Mouse (Mus musculus) spleen, adult 2 months (tissue): ENCODE data around the gene Shkbp1. TPM values are rescaled to one million over a fixed set of nuclear protein-coding genes. Genes with fewer than 3 reads are reported as not detected.

ENCODE experiments used
- DNase-seq, 2 experiments: peaks; one replicate each; pipeline versions ENCODE4 v3.0.0 to v3.0.0-alpha.2; 2012 to 2021; ENCODE audit warnings: low spot score in 2 of 2, low read depth in 1 of 2
- H3K27ac ChIP-seq: fragments of 200-500 bp; 2 replicates; pipeline ENCODE4 v1.5.1; 2012; ENCODE audit warnings: low read length, inconsistent platforms; ENCODE audit not compliant: insufficient read depth
- H3K27me3 ChIP-seq: fragments of 200-500 bp; 2 replicates; pipeline ENCODE4 v1.6.1; 2012; ENCODE audit warnings: mild to moderate bottlenecking, moderate library complexity, low read length, inconsistent platforms; ENCODE audit not compliant: control insufficient read depth, insufficient read depth
- H3K36me3 ChIP-seq: fragments of 200-500 bp; 2 replicates; pipeline ENCODE4 v1.6.1; 2012; ENCODE audit warnings: mild to moderate bottlenecking, low read length, inconsistent platforms; ENCODE audit not compliant: control insufficient read depth, insufficient read depth
- H3K4me1 ChIP-seq: fragments of 200-500 bp; 2 replicates; pipeline ENCODE4 v1.6.1; 2011; ENCODE audit warnings: inconsistent platforms; ENCODE audit not compliant: control insufficient read depth, insufficient read depth, insufficient read length
- H3K4me3 ChIP-seq: fragments of 200-500 bp; 2 replicates; pipeline ENCODE4 v1.5.1; 2011; ENCODE audit warnings: mild to moderate bottlenecking, inconsistent platforms; ENCODE audit not compliant: insufficient read depth, insufficient read length; ENCODE audit errors: extremely low read depth
- CTCF ChIP-seq: fragments of 200-500 bp; IDR thresholded peaks from 2 replicates; pipeline ENCODE4 v1.5.1; 2011; ENCODE audit warnings: mild to moderate bottlenecking, inconsistent platforms; ENCODE audit not compliant: insufficient read depth, insufficient read length, insufficient replicate concordance; ENCODE audit errors: extremely low read depth
- POLR2A ChIP-seq: fragments of 200-500 bp; IDR thresholded peaks from 2 replicates; pipeline ENCODE4 v1.6.1; 2011; ENCODE audit warnings: low read depth, low read length, inconsistent platforms
- WGBS: fragments of 180-500 bp; shearing (Covaris S2); methylation state at CpG from one replicate; pipeline ENCODE4 v1.1.7; 2018; 5-methylcytosine and 5-hydroxymethylcytosine counted together
- polyA plus RNA-seq: library from polyadenylated mRNA; depleted of rRNA; stranded (reverse); fragments of >200 nt; gene quantifications from 2 replicates; pipeline ENCODE4 v1.2.3, GENCODE M21; 2012

Gene Shkbp1
- polyA plus RNA-seq, 1 experiment: 130 TPM

DNA sequence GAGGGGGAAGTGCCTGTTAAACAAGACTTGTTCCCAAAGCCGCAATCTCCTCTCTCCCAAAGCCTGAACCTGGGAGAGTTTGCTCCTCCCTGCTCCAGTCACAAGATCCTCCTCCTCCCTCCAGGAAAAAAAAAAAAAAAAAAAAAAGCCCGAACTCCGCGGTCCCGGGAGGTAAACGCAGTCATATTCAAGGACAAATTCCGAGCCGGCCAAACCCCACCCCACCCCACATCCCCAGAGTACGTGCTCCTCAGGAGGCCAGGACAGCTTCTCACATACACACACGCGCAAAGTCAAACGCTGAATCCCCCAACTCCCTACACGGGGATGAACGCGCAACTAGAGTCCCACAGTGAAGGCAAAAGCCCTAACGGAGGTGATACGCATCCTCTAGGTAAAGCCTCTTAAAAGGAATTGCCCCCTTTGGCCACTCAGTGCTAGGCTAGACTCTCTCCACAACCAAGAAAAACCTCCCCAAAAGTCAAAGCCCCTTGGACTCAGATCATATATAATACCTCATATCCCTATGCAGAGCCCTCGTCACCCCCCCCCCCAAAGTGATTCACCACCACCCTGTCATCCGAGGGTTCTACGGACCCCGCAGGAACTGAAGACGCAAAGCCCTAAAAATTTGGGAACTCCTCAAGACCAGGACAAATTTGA lies 39.8 kb upstream of the Shkbp1 start:
- Histone ChIP-seq H3K36me3 (no peaks in the 10 kb centered on the region), H3K4me1 (no peaks in the 10 kb centered on the region), H3K27me3 (peaks cover 9% of the 10 kb centered on the region), H3K27ac (no peak overlapping the region), H3K4me3 (no peak overlapping the region)
- TF ChIP-seq CTCF (no peak), POLR2A (no peak)
- no peak for DNase-seq
- WGBS: 9% methylated on average over 22 of the region's 22 CpGs

- TF ChIP-seq POLR2A (no peak), CTCF (no peak)
- Histone ChIP-seq H3K4me1 (no peaks in the 10 kb centered on the region), H3K4me3 (no peak overlapping the region), H3K27me3 (peaks cover 6% of the 10 kb centered on the region), H3K27ac (no peak overlapping the region), H3K36me3 (no peaks in the 10 kb centered on the region)
- WGBS: 41% methylated on average over 16 of the region's 16 CpGs
- no peak for DNase-seq
These were observed 35.6 kb upstream of the Shkbp1 start for GRCm38 (mm10) chr7:27391416-27391815.

GRCm38 (mm10) chr7:27389213-27389612 lies 33.4 kb upstream of the Shkbp1 start:
- no peak for DNase-seq
- Histone ChIP-seq H3K27ac (no peak overlapping the region), H3K4me3 (no peak overlapping the region), H3K27me3 (0 out of 2 replicates have a peak, but pooled peaks cover under 1% of the 10 kb centered on the region), H3K36me3 (no peaks in the 10 kb centered on the region), H3K4me1 (no peaks in the 10 kb centered on the region)
- 55% methylated on average over 6 of the region's 6 CpGs for WGBS
- no peak for TF ChIP-seq CTCF
- TF ChIP-seq POLR2A: no peak

GRCm38 (mm10) chr7:27384731-27385130 lies 28.9 kb upstream of the Shkbp1 start:
- DNase-seq: peak in 1 of 2 experiments; percentile 66
- 41% methylated on average over 4 of the region's 4 CpGs for WGBS
- H3K4me3 ChIP-seq: no peak overlapping the region
- H3K27ac ChIP-seq: no peak overlapping the region
- TF ChIP-seq POLR2A: no peak
- TF ChIP-seq CTCF: peak; percentile 84; the same call in 1 of the 2 replicates
- H3K36me3 ChIP-seq: no peaks in the 10 kb centered on the region
- H3K4me1 ChIP-seq: no peaks in the 10 kb centered on the region
- no peaks in the 10 kb centered on the region for H3K27me3 ChIP-seq

DNA sequence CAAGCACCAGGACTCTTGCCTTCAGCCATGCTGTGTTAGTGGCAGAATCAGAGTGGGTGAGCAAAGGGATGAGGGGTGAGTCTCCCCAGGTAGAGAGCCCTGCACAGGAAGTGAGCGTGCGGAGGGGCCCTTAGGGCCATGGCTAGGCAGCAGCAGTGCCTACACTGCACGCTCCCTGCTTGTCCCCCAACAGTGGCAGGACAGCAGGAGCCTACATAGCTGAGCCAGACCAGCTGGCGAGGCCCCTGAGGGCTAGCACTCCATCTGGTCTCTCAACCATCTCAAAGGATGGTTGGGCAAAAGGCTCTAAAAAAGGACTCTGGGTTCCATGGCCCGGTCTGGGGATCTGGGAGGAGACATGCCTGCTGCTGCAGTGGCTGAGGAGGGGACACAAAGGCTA lies 28.3 kb upstream of the Shkbp1 start:
- no peaks in the 10 kb centered on the region for H3K4me1 ChIP-seq
- WGBS: 93% methylated on average over 5 of the region's 5 CpGs
- no peak for TF ChIP-seq POLR2A
- TF ChIP-seq CTCF: no peak
- no peak overlapping the region for H3K4me3 ChIP-seq
- no peak for DNase-seq
- H3K27me3 ChIP-seq: no peaks in the 10 kb centered on the region
- no peak overlapping the region for H3K27ac ChIP-seq
- no peaks in the 10 kb centered on the region for H3K36me3 ChIP-seq

DNA sequence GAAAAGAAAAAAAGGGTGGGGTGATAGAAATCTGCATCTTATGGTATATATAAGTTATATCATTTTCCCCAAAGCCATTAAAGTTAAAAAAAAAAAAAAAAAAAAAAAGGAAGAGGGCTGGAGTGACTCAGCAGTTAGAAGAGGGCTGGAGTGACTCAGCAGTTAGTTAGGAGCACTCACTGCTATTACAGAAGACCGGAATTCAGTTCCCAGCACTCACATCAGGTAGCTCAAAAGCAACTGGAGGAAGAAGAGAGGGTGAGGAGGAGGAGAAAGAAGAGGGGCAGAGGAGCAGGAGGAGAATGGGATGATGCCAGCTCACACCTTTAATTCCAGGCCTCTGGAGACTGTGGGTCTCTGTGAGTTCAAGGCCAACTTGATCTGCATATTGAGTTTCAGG lies 27.4 kb upstream of the Shkbp1 start:
- H3K27ac ChIP-seq: no peak overlapping the region

DNA sequence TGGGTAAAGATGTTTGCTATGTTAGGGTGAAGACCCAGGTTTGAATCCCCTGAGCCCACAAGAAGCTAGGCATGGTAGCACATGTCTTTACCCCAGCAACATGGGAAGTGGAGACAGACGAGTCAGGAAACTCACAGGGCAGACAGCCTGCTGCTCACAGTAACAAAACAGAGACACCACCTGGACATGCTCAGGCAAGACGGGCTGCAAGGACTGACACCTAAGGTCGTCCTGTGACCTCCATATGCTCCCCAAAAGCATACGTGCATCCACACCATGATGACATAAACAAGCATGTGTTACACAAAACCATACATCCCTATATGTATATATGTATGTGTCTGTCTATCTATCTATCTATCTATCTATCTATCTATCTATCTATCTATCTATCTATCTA lies 25.7 kb upstream of the Shkbp1 start:
- DNase-seq: no peak
- H3K4me1 ChIP-seq: no peaks in the 10 kb centered on the region
- WGBS: 59% methylated on average over 4 of the region's 4 CpGs
- TF ChIP-seq CTCF (no peak), POLR2A (no peak)
- H3K36me3 ChIP-seq: no peaks in the 10 kb centered on the region
- no peak overlapping the region for H3K27ac ChIP-seq
- 0 out of 2 replicates have a peak, but pooled peaks cover under 1% of the 10 kb centered on the region for H3K27me3 ChIP-seq
- no peak overlapping the region for H3K4me3 ChIP-seq

More for the DNA sequence above, 27.4 kb upstream of the Shkbp1 start:
- DNase-seq: no peak
- Histone ChIP-seq H3K36me3 (no peaks in the 10 kb centered on the region), H3K27me3 (no peaks in the 10 kb centered on the region), H3K4me1 (no peaks in the 10 kb centered on the region), H3K4me3 (no peak overlapping the region)
- TF ChIP-seq CTCF: no peak
- no peak for TF ChIP-seq POLR2A
- WGBS: 29% methylated on average over 1 of the region's 1 CpGs
